Mouse (Mus musculus) forebrain, embryonic 13.5 days (tissue): Measurements from ENCODE around the gene Smco3. TPM values are rescaled to one million over a fixed set of nuclear protein-coding genes. Genes with fewer than 3 reads are reported as not detected.

ENCODE experiments used
- ATAC-seq: fragments of 200-750 bp; cut with Nextera tagmentation; 2 replicates; pipeline ENCODE4 v1.8.0; 2017
- H3K27ac ChIP-seq: fragments of 300-500 bp; sonication (generic); 2 replicates; pipeline ENCODE4 v1.5.1; 2015; ENCODE audit warnings: inconsistent platforms, mild to moderate bottlenecking, moderate library complexity
- H3K27me3 ChIP-seq: fragments of 300-500 bp; sonication (generic); 2 replicates; pipeline ENCODE4 v1.6.1; 2015; ENCODE audit warnings: mild to moderate bottlenecking, inconsistent platforms
- H3K36me3 ChIP-seq: fragments of 300-500 bp; sonication (generic); 2 replicates; pipeline ENCODE4 v1.6.1; 2015; ENCODE audit warnings: mild to moderate bottlenecking, inconsistent platforms; ENCODE audit not compliant: poor library complexity, severe bottlenecking
- H3K4me1 ChIP-seq: fragments of 300-500 bp; sonication (generic); 2 replicates; pipeline ENCODE4 v1.6.1; 2015; ENCODE audit warnings: inconsistent platforms
- H3K4me2 ChIP-seq: fragments of 300-500 bp; sonication (generic); 2 replicates; pipeline ENCODE4 v1.6.1; 2015; ENCODE audit warnings: inconsistent platforms, mild to moderate bottlenecking, moderate library complexity
- H3K4me3 ChIP-seq: fragments of 300-500 bp; sonication (generic); 2 replicates; pipeline ENCODE4 v1.5.1; 2015; ENCODE audit warnings: mild to moderate bottlenecking, inconsistent platforms
- H3K9ac ChIP-seq: fragments of 300-500 bp; sonication (generic); 2 replicates; pipeline ENCODE4 v1.6.1; 2015; ENCODE audit warnings: mild to moderate bottlenecking, inconsistent platforms
- H3K9me3 ChIP-seq: fragments of 300-500 bp; sonication (generic); replicated peaks from 2 replicates; pipeline ENCODE4 v1.6.1; 2016; ENCODE audit warnings: inconsistent platforms
- WGBS: fragments of 180-500 bp; shearing (Covaris S2); methylation state at CpG from one replicate; pipeline ENCODE4 v1.1.7; 2015; 5-methylcytosine and 5-hydroxymethylcytosine counted together
- polyA plus RNA-seq: library from polyadenylated mRNA; unstranded; fragments of >200 nt; fragmentation: Nextera tagmentation; extraction: Ambion mirVana; gene quantifications from 2 replicates; pipeline ENCODE4 v1.2.1, GENCODE M21; 2015

Gene Smco3
- polyA plus RNA-seq, 1 experiment from 2014 or later: not detected

DNA sequence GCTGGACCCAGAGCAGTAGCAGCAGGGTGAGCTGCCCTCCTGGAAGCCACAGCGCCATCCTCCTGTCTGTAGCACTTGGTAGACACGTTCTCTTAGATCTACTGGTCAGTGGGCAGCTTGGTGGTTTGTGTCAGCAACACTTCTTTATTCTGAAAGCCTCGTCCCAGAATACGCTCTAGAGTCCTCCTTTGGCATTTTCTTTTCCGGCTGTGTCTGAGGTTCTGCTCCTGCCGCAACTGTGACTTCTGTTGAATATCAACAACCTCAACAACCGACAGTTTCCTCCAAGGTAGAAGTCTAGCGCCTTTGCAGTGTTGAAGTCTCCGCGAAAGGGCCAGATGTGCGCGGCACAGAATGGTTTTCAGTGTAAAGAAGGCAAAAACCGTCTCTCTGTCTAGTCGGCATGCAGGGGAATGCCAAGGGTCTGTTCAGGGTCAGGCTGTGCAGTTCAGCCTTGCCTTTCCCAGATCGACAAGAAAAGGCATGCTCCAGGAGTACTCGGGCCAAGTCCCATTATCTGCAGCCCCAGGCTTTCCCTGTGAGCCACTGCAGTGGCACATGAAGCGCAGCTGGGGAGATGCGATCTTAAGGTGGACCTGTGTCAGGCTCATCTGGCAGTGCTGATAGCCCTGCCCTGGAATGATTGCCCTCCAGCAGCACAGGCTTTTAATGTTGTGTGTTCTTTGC is 22.1 kb upstream of the Smco3 start, which contains the start of gene Art4:
Art4 (minus strand) TSS at position 548 of the 687 bp plus-strand sequence.
- no peak for ATAC-seq
- no peak within 1 kb of the TSS for H3K27ac ChIP-seq
- no peaks in the 10 kb centered on the region for H3K36me3 ChIP-seq
- peaks cover 4% of the 10 kb centered on the region; the same call in 1 of the 2 replicates for H3K4me1 ChIP-seq
- 80% methylated on average over 18 of the region's 18 CpGs for WGBS
- H3K9ac ChIP-seq: no peak within 1 kb of the TSS
- no peaks in the 10 kb centered on the region for H3K9me3 ChIP-seq
- H3K4me2 ChIP-seq: no peak within 1 kb of the TSS
- no peak within 1 kb of the TSS for H3K4me3 ChIP-seq
- H3K27me3 ChIP-seq: no peaks in the 10 kb centered on the region

- 67% methylated on average over 14 of the region's 14 CpGs for WGBS
- peaks cover 4% of the 10 kb centered on the region; the same call in 1 of the 2 replicates for H3K4me1 ChIP-seq
- H3K9ac ChIP-seq: no peak overlapping the region
- H3K4me3 ChIP-seq: no peak overlapping the region
- no peak overlapping the region for H3K4me2 ChIP-seq
- H3K9me3 ChIP-seq: no peaks in the 10 kb centered on the region
- no peaks in the 10 kb centered on the region for H3K27me3 ChIP-seq
- no peaks in the 10 kb centered on the region for H3K36me3 ChIP-seq
- ATAC-seq: no peak
- no peak overlapping the region for H3K27ac ChIP-seq
These were observed 20.9 kb upstream of the Smco3 start for GRCm38 (mm10) chr6:136856071-136856636.

- no peak for ATAC-seq
- 87% methylated on average over 2 of the region's 2 CpGs for WGBS
These were observed 19.9 kb upstream of the Smco3 start for GRCm38 (mm10) chr6:136855183-136855582.

GRCm38 (mm10) chr6:136854361-136854781 is 19.1 kb upstream of the Smco3 start:
- no peak overlapping the region for H3K27ac ChIP-seq
- ATAC-seq: no peak
- H3K4me3 ChIP-seq: no peak overlapping the region
- H3K4me2 ChIP-seq: no peak overlapping the region
- no peaks in the 10 kb centered on the region for H3K9me3 ChIP-seq
- no peaks in the 10 kb centered on the region for H3K27me3 ChIP-seq
- no peak overlapping the region for H3K9ac ChIP-seq
- peaks cover 4% of the 10 kb centered on the region; the same call in 1 of the 2 replicates for H3K4me1 ChIP-seq
- WGBS: 88% methylated on average over 11 of the region's 11 CpGs
- H3K36me3 ChIP-seq: no peaks in the 10 kb centered on the region

More at GRCm38 (mm10) chr6:136855183-136855582, 19.9 kb upstream of the Smco3 start:
- no peaks in the 10 kb centered on the region for H3K36me3 ChIP-seq
- no peaks in the 10 kb centered on the region for H3K27me3 ChIP-seq
- H3K9me3 ChIP-seq: no peaks in the 10 kb centered on the region
- H3K9ac ChIP-seq: no peak overlapping the region
- H3K27ac ChIP-seq: no peak overlapping the region
- no peak overlapping the region for H3K4me3 ChIP-seq
- peaks cover 4% of the 10 kb centered on the region; the same call in 1 of the 2 replicates for H3K4me1 ChIP-seq
- H3K4me2 ChIP-seq: no peak overlapping the region

- Histone ChIP-seq H3K4me2 (no peak overlapping the region), H3K27ac (no peak overlapping the region), H3K9ac (0 out of 2 replicates have a peak overlapping the region, but pooled peaks have one; percentile 7), H3K4me3 (no peak overlapping the region), H3K9me3 (no peaks in the 10 kb centered on the region), H3K27me3 (no peaks in the 10 kb centered on the region), H3K4me1 (peaks cover 4% of the 10 kb centered on the region; the same call in 1 of the 2 replicates), H3K36me3 (no peaks in the 10 kb centered on the region)
- no peak for ATAC-seq
- 60% methylated on average over 3 of the region's 3 CpGs for WGBS
These were observed 17.5 kb upstream of the Smco3 start for GRCm38 (mm10) chr6:136852762-136853161.

- no peak for ATAC-seq
- no peak overlapping the region for H3K9ac ChIP-seq
- H3K4me3 ChIP-seq: no peak overlapping the region
- WGBS: 77% methylated on average over 4 of the region's 4 CpGs
- no peaks in the 10 kb centered on the region for H3K27me3 ChIP-seq
- H3K36me3 ChIP-seq: no peaks in the 10 kb centered on the region
- no peaks in the 10 kb centered on the region for H3K9me3 ChIP-seq
- H3K4me1 ChIP-seq: peaks cover 4% of the 10 kb centered on the region; the same call in 1 of the 2 replicates
- H3K27ac ChIP-seq: no peak overlapping the region
- H3K4me2 ChIP-seq: no peak overlapping the region
These were observed 17.1 kb upstream of the Smco3 start for GRCm38 (mm10) chr6:136852348-136852747.

- H3K9ac ChIP-seq: no peak overlapping the region
- peaks cover 4% of the 10 kb centered on the region; the same call in 1 of the 2 replicates for H3K4me1 ChIP-seq
- 84% methylated on average over 6 of the region's 6 CpGs for WGBS
- no peaks in the 10 kb centered on the region for H3K27me3 ChIP-seq
- H3K4me3 ChIP-seq: no peak overlapping the region
- no peaks in the 10 kb centered on the region for H3K36me3 ChIP-seq
- no peak overlapping the region for H3K4me2 ChIP-seq
- no peaks in the 10 kb centered on the region for H3K9me3 ChIP-seq
- ATAC-seq: no peak
- no peak overlapping the region for H3K27ac ChIP-seq
These were observed 15.0 kb upstream of the Smco3 start for GRCm38 (mm10) chr6:136850267-136850666.

- WGBS: 86% methylated on average over 5 of the region's 5 CpGs
- H3K4me3 ChIP-seq: no peak overlapping the region
- peaks cover 4% of the 10 kb centered on the region; the same call in 1 of the 2 replicates for H3K4me1 ChIP-seq
- H3K9ac ChIP-seq: no peak overlapping the region
- H3K9me3 ChIP-seq: no peaks in the 10 kb centered on the region
- no peak for ATAC-seq
- no peak overlapping the region for H3K4me2 ChIP-seq
- no peaks in the 10 kb centered on the region for H3K27me3 ChIP-seq
- no peak overlapping the region for H3K27ac ChIP-seq
- no peaks in the 10 kb centered on the region for H3K36me3 ChIP-seq
These were observed 13.7 kb upstream of the Smco3 start for GRCm38 (mm10) chr6:136848971-136849370.

DNA sequence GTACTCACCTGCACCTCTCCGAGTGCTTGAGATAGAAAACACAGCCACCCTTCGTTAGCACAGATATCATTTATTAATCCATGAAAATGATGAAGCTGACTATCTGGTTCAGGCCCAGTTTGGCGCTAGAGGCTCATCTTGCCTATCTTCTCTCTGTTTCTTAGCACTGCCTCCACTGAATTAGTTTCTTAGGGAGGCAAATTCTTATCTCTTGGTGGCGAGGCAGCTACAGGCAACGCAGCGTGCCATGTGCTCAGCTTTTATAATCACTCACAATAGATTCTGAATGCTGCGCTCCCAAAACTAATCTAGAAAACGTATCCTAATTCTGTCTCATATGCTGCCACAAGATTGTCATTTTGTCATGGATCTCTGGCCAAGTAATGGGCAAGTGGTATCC is 13.1 kb upstream of the Smco3 start:
- Histone ChIP-seq H3K4me2 (no peak overlapping the region), H3K9ac (no peak overlapping the region), H3K27ac (no peak overlapping the region), H3K4me3 (no peak overlapping the region), H3K27me3 (no peaks in the 10 kb centered on the region), H3K36me3 (no peaks in the 10 kb centered on the region), H3K9me3 (no peaks in the 10 kb centered on the region), H3K4me1 (peaks cover 4% of the 10 kb centered on the region; the same call in 1 of the 2 replicates)
- WGBS: 87% methylated on average over 8 of the region's 8 CpGs
- ATAC-seq: no peak

DNA sequence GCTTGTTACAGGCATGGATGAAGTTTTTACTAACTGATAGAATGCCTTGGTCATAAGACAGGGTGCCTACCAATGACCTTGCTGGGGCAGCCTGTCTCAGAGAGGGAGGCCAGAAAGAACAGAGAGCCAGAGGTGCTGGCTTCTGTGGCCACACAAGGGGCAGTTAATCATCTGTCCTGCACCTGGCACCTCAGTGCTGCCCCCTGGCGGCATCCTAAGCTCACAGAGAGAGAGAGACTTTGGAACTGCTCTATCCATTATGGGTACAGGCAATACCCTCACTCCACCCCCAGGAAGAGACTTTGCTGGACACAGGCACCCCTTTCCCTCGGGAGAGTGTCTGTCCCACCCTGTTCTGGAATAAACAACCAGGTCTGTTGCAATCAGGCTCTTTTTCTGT is 12.5 kb upstream of the Smco3 start:
- Histone ChIP-seq H3K9me3 (no peaks in the 10 kb centered on the region), H3K4me1 (peaks cover 2% of the 10 kb centered on the region; the same call in 1 of the 2 replicates), H3K4me3 (no peak overlapping the region), H3K27ac (no peak overlapping the region), H3K27me3 (no peaks in the 10 kb centered on the region), H3K4me2 (no peak overlapping the region), H3K36me3 (no peaks in the 10 kb centered on the region), H3K9ac (no peak overlapping the region)
- 34% methylated on average over 2 of the region's 2 CpGs for WGBS
- ATAC-seq: no peak

DNA sequence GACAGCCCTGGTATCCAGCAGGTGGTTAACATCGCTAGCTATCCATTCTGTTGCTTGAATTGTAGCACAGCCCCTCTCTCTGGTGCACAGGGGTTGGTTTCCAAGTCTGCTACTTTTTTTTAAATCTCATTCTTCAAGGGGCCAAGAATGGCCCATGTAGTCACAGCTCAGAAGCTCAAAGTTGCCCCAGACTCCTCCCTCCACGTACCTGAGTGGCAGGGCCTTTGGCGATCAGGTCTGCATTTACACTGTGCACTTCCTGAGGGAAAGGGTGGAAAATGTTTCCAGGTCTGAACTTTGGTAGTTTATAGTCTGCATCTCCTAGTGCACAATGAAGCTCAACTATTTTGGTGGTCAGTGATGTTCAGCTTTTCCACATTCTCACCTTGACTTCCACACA is 12.0 kb upstream of the Smco3 start:
- Histone ChIP-seq H3K4me3 (no peak overlapping the region), H3K27ac (no peak overlapping the region), H3K4me2 (no peak overlapping the region), H3K9ac (no peak overlapping the region), H3K27me3 (no peaks in the 10 kb centered on the region), H3K9me3 (no peaks in the 10 kb centered on the region), H3K36me3 (no peaks in the 10 kb centered on the region), H3K4me1 (no peaks in the 10 kb centered on the region)
- ATAC-seq: no peak
- WGBS: 96% methylated on average over 3 of the region's 3 CpGs

- Histone ChIP-seq H3K4me2 (no peak overlapping the region), H3K36me3 (no peaks in the 10 kb centered on the region), H3K9ac (no peak overlapping the region), H3K9me3 (no peaks in the 10 kb centered on the region), H3K27ac (no peak overlapping the region), H3K4me3 (no peak overlapping the region), H3K4me1 (no peaks in the 10 kb centered on the region), H3K27me3 (no peaks in the 10 kb centered on the region)
- ATAC-seq: no peak
- 71% methylated on average over 5 of the region's 5 CpGs for WGBS
These were observed 10.6 kb upstream of the Smco3 start for GRCm38 (mm10) chr6:136845706-136846480.
